In genomic region chr11:116821057-116821940, GRCm38 (mm10) we compare ENCODE assay signal across 11 mouse cellular contexts. TPM values are rescaled to one million over a fixed set of nuclear protein-coding genes. Genes with fewer than 3 reads are reported as not detected.
DNase-seq lines count a peak whose midpoint lies in the region; ATAC-seq and TF ChIP-seq lines count a peak whose summit lies in the region.
"Had no signal": no experiment of that assay in that cellular context is flagged by ENCODE, and none has a peak within 500 bp of the region (broad histone marks: within the 10 kb centered on the region; RNA-seq: fewer than 3 reads in every experiment).

No protein-coding gene starts in this region.

- intact Hi-C loops in heart, postnatal 10 days (cut with DNase I): no loop called here

- no peaks in the 10 kb centered on the region for H3K9me3 ChIP-seq in forebrain, embryonic 14.5 days (replicated peaks; ENCODE audit: control insufficient read depth, low read length)
- H3K9me3 ChIP-seq in forebrain, embryonic 15.5 days: no peaks in the 10 kb centered on the region
- no peaks in the 10 kb centered on the region for H3K9me3 ChIP-seq in midbrain, embryonic 10.5 days (replicated peaks)
- no peaks in the 10 kb centered on the region for H3K9me3 ChIP-seq in midbrain, embryonic 15.5 days

- TF ChIP-seq CTCF in small intestine, adult 2 months (IDR thresholded peaks at IDR 0.05; ENCODE audit: extremely low read depth, insufficient read length, insufficient replicate concordance, low read depth, low read length): no peak

- H3K27me3 ChIP-seq in forebrain, embryonic 14.5 days (replicated peaks; ENCODE audit: control insufficient read depth, insufficient read depth, low read length): no peaks in the 10 kb centered on the region
- H3K27me3 ChIP-seq in forebrain, embryonic 15.5 days: no peaks in the 10 kb centered on the region
- H3K27me3 ChIP-seq in midbrain, embryonic 10.5 days (ENCODE audit: low read depth, poor library complexity, severe bottlenecking): no peaks in the 10 kb centered on the region
- no peaks in the 10 kb centered on the region for H3K27me3 ChIP-seq in midbrain, embryonic 15.5 days (replicated peaks)
- no peaks in the 10 kb centered on the region for H3K27me3 ChIP-seq in small intestine, adult 2 months (ENCODE audit: control insufficient read depth, insufficient read depth, low read length)

- H3K4me2 ChIP-seq in forebrain, embryonic 14.5 days (ENCODE audit: low read length): no peak overlapping the region
- no peak overlapping the region for H3K4me2 ChIP-seq in forebrain, embryonic 15.5 days (replicated peaks)
- no peak overlapping the region for H3K4me2 ChIP-seq in midbrain, embryonic 15.5 days

- WGBS in forebrain, embryonic 14.5 days: 51% methylated on average over 13 of the region's 13 CpGs
- whole genome bisulfite sequencing in forebrain, embryonic 15.5 days: 48% methylated on average over 13 of the region's 13 CpGs
- 64% methylated on average over 13 of the region's 13 CpGs for WGBS in midbrain, embryonic 10.5 days
- 47% methylated on average over 13 of the region's 13 CpGs for WGBS in midbrain, embryonic 15.5 days
- WGBS in small intestine, adult 2 months: 71% methylated on average over 13 of the region's 13 CpGs

- no peak for TF ChIP-seq POLR2A in small intestine, adult 2 months (IDR thresholded peaks at IDR 0.05; ENCODE audit: low read depth, low read length)

- no peaks in the 10 kb centered on the region for H3K36me3 ChIP-seq in forebrain, embryonic 14.5 days (ENCODE audit: control insufficient read depth, insufficient read depth, low read length)
- no peaks in the 10 kb centered on the region for H3K36me3 ChIP-seq in forebrain, embryonic 15.5 days
- H3K36me3 ChIP-seq in midbrain, embryonic 10.5 days: no peaks in the 10 kb centered on the region
- H3K36me3 ChIP-seq in midbrain, embryonic 15.5 days (replicated peaks): no peaks in the 10 kb centered on the region
- no peaks in the 10 kb centered on the region for H3K36me3 ChIP-seq in small intestine, adult 2 months (ENCODE audit: control insufficient read depth, insufficient read depth, low read length)

- H3K27ac ChIP-seq in forebrain, embryonic 14.5 days (ENCODE audit: low read depth, low read length): no peak overlapping the region
- H3K27ac ChIP-seq in forebrain, embryonic 15.5 days (replicated peaks): no peak overlapping the region
- peak overlapping the region; percentile 64 for H3K27ac ChIP-seq in midbrain, embryonic 10.5 days (replicated peaks)
- no peak overlapping the region for H3K27ac ChIP-seq in midbrain, embryonic 15.5 days
- H3K27ac ChIP-seq in small intestine, adult 2 months (ENCODE audit: insufficient read depth, low read depth, low read length): peak overlapping the region; percentile 48; the same call in 1 of the 2 replicates

- no peak for DNase-seq in forebrain, embryonic 14.5 days (ENCODE audit: low spot score)
- no peak for DNase-seq in midbrain, embryonic 10.5 days (ENCODE audit: low spot score)
- peak; percentile 71 for DNase-seq in heart, postnatal 10 days
- DNase-seq in thymus, postnatal 25 days: no peak
- no peak for DNase-seq in gastrocnemius, postnatal 10 days
- DNase-seq: embryo, embryonic 11 days; kidney, postnatal 14 days; left cerebral cortex, postnatal 4 days had no signal

- H3K9ac ChIP-seq in forebrain, embryonic 14.5 days (ENCODE audit: low read length): peak overlapping the region; percentile 8; the same call in 1 of the 2 replicates
- H3K9ac ChIP-seq in forebrain, embryonic 15.5 days (replicated peaks): no peak overlapping the region
- H3K9ac ChIP-seq in midbrain, embryonic 15.5 days: no peak overlapping the region

- no peak overlapping the region for H3K4me3 ChIP-seq in forebrain, embryonic 14.5 days (ENCODE audit: low read depth, low read length)
- H3K4me3 ChIP-seq in forebrain, embryonic 15.5 days: no peak overlapping the region
- H3K4me3 ChIP-seq in midbrain, embryonic 10.5 days: 0 out of 2 replicates have a peak overlapping the region, but pooled peaks have one; percentile 12
- H3K4me3 ChIP-seq in midbrain, embryonic 15.5 days: no peak overlapping the region
- no peak overlapping the region for H3K4me3 ChIP-seq in small intestine, adult 2 months (ENCODE audit: low read depth, low read length)

- H3K4me1 ChIP-seq in forebrain, embryonic 14.5 days (ENCODE audit: control insufficient read depth, insufficient read depth, low read length): no peaks in the 10 kb centered on the region
- H3K4me1 ChIP-seq in forebrain, embryonic 15.5 days: 0 out of 2 replicates have a peak, but pooled peaks cover 4% of the 10 kb centered on the region
- peaks cover 61% of the 10 kb centered on the region for H3K4me1 ChIP-seq in midbrain, embryonic 10.5 days
- H3K4me1 ChIP-seq in midbrain, embryonic 15.5 days: peaks cover 14% of the 10 kb centered on the region
- peaks cover 14% of the 10 kb centered on the region; the same call in 1 of the 2 replicates for H3K4me1 ChIP-seq in small intestine, adult 2 months (ENCODE audit: control insufficient read depth, insufficient read depth, insufficient read length, low read length)

- no peak for ATAC-seq in forebrain, embryonic 14.5 days
- ATAC-seq in forebrain, embryonic 15.5 days (replicated peaks): no peak
- no peak for ATAC-seq in midbrain, embryonic 15.5 days (replicated peaks)

RNA-seq across cellular contexts. Expression of gene Mxra7, which starts 6.5 kb away (rescaled TPM):
- polyA plus RNA-seq in forebrain, embryonic 14.5 days (2014; fragmentation: Nextera tagmentation; extraction: Ambion mirVana): 3.6 and 3.8 TPM in 2 replicates
- 7.6 and 10.7 TPM in 2 replicates for polyA plus RNA-seq in forebrain, embryonic 15.5 days (2015; fragmentation: Nextera tagmentation; extraction: Ambion mirVana)
- 28.1 and 29.1 TPM in 2 replicates for polyA plus RNA-seq in midbrain, embryonic 10.5 days (2016; fragmentation: Nextera tagmentation; extraction: Ambion mirVana)
- 25.1 and 26.9 TPM in 2 replicates for polyA plus RNA-seq in midbrain, embryonic 15.5 days (2015; fragmentation: Nextera tagmentation; extraction: Ambion mirVana)
- total RNA-seq in heart, postnatal 10 days (2021): 10 to 100 TPM; 43.3 to 48.7 TPM
- polyA plus RNA-seq in small intestine, adult 2 months (2012; rRNA removed): 31.6 and 36.2 TPM in 2 replicates
- total RNA-seq in gastrocnemius, postnatal 10 days (2021): 10 to 100 TPM; 39.7 to 50.1 TPM

RNA-seq across cellular contexts. Expression of gene Mettl23, which starts 21.8 kb away (rescaled TPM):
- polyA plus RNA-seq in forebrain, embryonic 14.5 days (2014; fragmentation: Nextera tagmentation; extraction: Ambion mirVana): 79.2 and 100 TPM in 2 replicates
- polyA plus RNA-seq in forebrain, embryonic 15.5 days (2015; fragmentation: Nextera tagmentation; extraction: Ambion mirVana): 81.9 and 87.5 TPM in 2 replicates
- polyA plus RNA-seq in midbrain, embryonic 10.5 days (2016; fragmentation: Nextera tagmentation; extraction: Ambion mirVana): 68.5 and 70.3 TPM in 2 replicates
- polyA plus RNA-seq in midbrain, embryonic 15.5 days (2015; fragmentation: Nextera tagmentation; extraction: Ambion mirVana): 63.9 and 64.6 TPM in 2 replicates
- total RNA-seq in heart, postnatal 10 days (2021): 10 to 100 TPM; 32.0 to 35.1 TPM
- 10.3 and 11.6 TPM in 2 replicates for polyA plus RNA-seq in small intestine, adult 2 months (2012; rRNA removed)
- total RNA-seq in gastrocnemius, postnatal 10 days (2021): 10 to 100 TPM; 28.4 to 32.5 TPM

RNA-seq across cellular contexts. Expression of gene Jmjd6, which starts 21.9 kb away (rescaled TPM):
- 64.6 and 81.1 TPM in 2 replicates for polyA plus RNA-seq in forebrain, embryonic 14.5 days (2014; fragmentation: Nextera tagmentation; extraction: Ambion mirVana)
- 76.7 and 78.5 TPM in 2 replicates for polyA plus RNA-seq in forebrain, embryonic 15.5 days (2015; fragmentation: Nextera tagmentation; extraction: Ambion mirVana)
- 92.5 and 102 TPM in 2 replicates for polyA plus RNA-seq in midbrain, embryonic 10.5 days (2016; fragmentation: Nextera tagmentation; extraction: Ambion mirVana)
- polyA plus RNA-seq in midbrain, embryonic 15.5 days (2015; fragmentation: Nextera tagmentation; extraction: Ambion mirVana): 73.8 and 75.1 TPM in 2 replicates
- 10 to 100 TPM; 33.3 to 37.8 TPM for total RNA-seq in heart, postnatal 10 days (2021)
- polyA plus RNA-seq in small intestine, adult 2 months (2012; rRNA removed): 21.7 and 24.2 TPM in 2 replicates
- 10 to 100 TPM; 23.9 to 26.4 TPM for total RNA-seq in gastrocnemius, postnatal 10 days (2021)

RNA-seq across cellular contexts. Expression of gene Mfsd11, which starts 30.9 kb away (rescaled TPM):
- polyA plus RNA-seq in forebrain, embryonic 14.5 days (2014; fragmentation: Nextera tagmentation; extraction: Ambion mirVana): 31.8 and 46.6 TPM in 2 replicates
- polyA plus RNA-seq in forebrain, embryonic 15.5 days (2015; fragmentation: Nextera tagmentation; extraction: Ambion mirVana): 49.8 and 54.9 TPM in 2 replicates
- 27.9 and 31.7 TPM in 2 replicates for polyA plus RNA-seq in midbrain, embryonic 10.5 days (2016; fragmentation: Nextera tagmentation; extraction: Ambion mirVana)
- polyA plus RNA-seq in midbrain, embryonic 15.5 days (2015; fragmentation: Nextera tagmentation; extraction: Ambion mirVana): 51.5 and 51.8 TPM in 2 replicates
- 10 to 100 TPM; 41.7 to 43.6 TPM for total RNA-seq in heart, postnatal 10 days (2021)
- polyA plus RNA-seq in small intestine, adult 2 months (2012; rRNA removed): 15.2 and 27.0 TPM in 2 replicates
- 10 to 100 TPM; 29.9 to 31.3 TPM for total RNA-seq in gastrocnemius, postnatal 10 days (2021)

RNA-seq across cellular contexts. Expression of gene Srsf2, which starts 31.6 kb away (rescaled TPM):
- polyA plus RNA-seq in forebrain, embryonic 14.5 days (2014; fragmentation: Nextera tagmentation; extraction: Ambion mirVana): 639 and 644 TPM in 2 replicates
- 637 and 680 TPM in 2 replicates for polyA plus RNA-seq in forebrain, embryonic 15.5 days (2015; fragmentation: Nextera tagmentation; extraction: Ambion mirVana)
- polyA plus RNA-seq in midbrain, embryonic 10.5 days (2016; fragmentation: Nextera tagmentation; extraction: Ambion mirVana): 852 and 895 TPM in 2 replicates
- 535 and 551 TPM in 2 replicates for polyA plus RNA-seq in midbrain, embryonic 15.5 days (2015; fragmentation: Nextera tagmentation; extraction: Ambion mirVana)
- total RNA-seq in heart, postnatal 10 days (2021): 100 to 1,000 TPM; 196 to 197 TPM
- polyA plus RNA-seq in small intestine, adult 2 months (2012; rRNA removed): 352 and 658 TPM in 2 replicates
- total RNA-seq in gastrocnemius, postnatal 10 days (2021): 100 to 1,000 TPM; 123 to 146 TPM

Comparison
In these comparisons a context has a peak if more than half of its experiments do, and no peak if none do; other contexts are left out.
1. H3K27ac ChIP-seq: peak in midbrain, embryonic 10.5 days (single experiment) and small intestine, adult 2 months (single experiment); none in forebrain, embryonic 14.5 days (single experiment), forebrain, embryonic 15.5 days (single experiment) and midbrain, embryonic 15.5 days (single experiment).
2. DNase-seq: peak in heart, postnatal 10 days (2 of 2); none in forebrain, embryonic 14.5 days (single experiment), midbrain, embryonic 10.5 days (single experiment), thymus, postnatal 25 days (single experiment) and gastrocnemius, postnatal 10 days (single experiment).